8 mouse cellular contexts compared by ENCODE assay signal in genomic region chr7:25753643-25754438, GRCm38 (mm10). TPM values are rescaled to one million over a fixed set of nuclear protein-coding genes. Genes with fewer than 3 reads are reported as not detected.
DNase-seq lines count a peak whose midpoint lies in the region; ATAC-seq and TF ChIP-seq lines count a peak whose summit lies in the region.

No protein-coding gene starts in this region.

- peaks cover 55% of the 10 kb centered on the region for H3K79me2 ChIP-seq in C2C12 (ENCODE audit: control insufficient read depth, insufficient read depth)

- DNase-seq in heart, adult 18-20 months: no peak
- DNase-seq in c-Kit-negative CD71-positive TER-119-positive erythroid progenitor cells, embryonic 14.5 days (ENCODE audit: low read depth, low spot score): peak; percentile 27
- DNase-seq in heart, postnatal 0 days (ENCODE audit: low spot score): no peak
- no peak for DNase-seq in layer of hippocampus, adult 9-10 months (ENCODE audit: low spot score)

- H3K79me3 ChIP-seq in C2C12 (ENCODE audit: low read depth): peaks cover 40% of the 10 kb centered on the region

- peaks cover 20% of the 10 kb centered on the region for H3K36me3 ChIP-seq in heart, embryonic 11.5 days (ENCODE audit: control insufficient read depth, insufficient read depth, low read length)
- peaks cover 50% of the 10 kb centered on the region for H3K36me3 ChIP-seq in C2C12 (ENCODE audit: control insufficient read depth, insufficient read depth)
- H3K36me3 ChIP-seq in heart, postnatal 0 days (replicated peaks; ENCODE audit: control insufficient read depth, insufficient read depth, low read length): peaks cover 22% of the 10 kb centered on the region
- H3K36me3 ChIP-seq in limb, embryonic 15.5 days: peaks cover 44% of the 10 kb centered on the region
- peaks cover 17% of the 10 kb centered on the region for H3K36me3 ChIP-seq in neural tube, embryonic 14.5 days (ENCODE audit: control insufficient read depth, insufficient read depth, low read length)

- no peaks in the 10 kb centered on the region for H3K27me3 ChIP-seq in heart, embryonic 11.5 days (ENCODE audit: control insufficient read depth, insufficient read depth, low read length)
- no peaks in the 10 kb centered on the region for H3K27me3 ChIP-seq in C2C12 (ENCODE audit: control insufficient read depth, insufficient read depth, insufficient read length)
- no peaks in the 10 kb centered on the region for H3K27me3 ChIP-seq in heart, postnatal 0 days (ENCODE audit: control insufficient read depth, insufficient read depth, low read length)
- H3K27me3 ChIP-seq in limb, embryonic 15.5 days: no peaks in the 10 kb centered on the region
- no peaks in the 10 kb centered on the region for H3K27me3 ChIP-seq in neural tube, embryonic 14.5 days (ENCODE audit: control insufficient read depth, insufficient read depth, low read length)

- no peak for TF ChIP-seq CTCF in C2C12 (IDR thresholded peaks at IDR 0.05; ENCODE audit: control insufficient read depth, insufficient read depth, insufficient read length)
- no peak for TF ChIP-seq CTCF in heart, postnatal 0 days (IDR thresholded peaks at IDR 0.05; ENCODE audit: low read depth)

- peak overlapping the region; percentile 91 for H3ac ChIP-seq in C2C12 (ENCODE audit: control insufficient read depth, insufficient read length, low read depth)

- H3K9me3 ChIP-seq in heart, embryonic 11.5 days (replicated peaks; ENCODE audit: control insufficient read depth, low read length): no peaks in the 10 kb centered on the region
- no peaks in the 10 kb centered on the region for H3K9me3 ChIP-seq in heart, postnatal 0 days (replicated peaks; ENCODE audit: control insufficient read depth, low read length)
- H3K9me3 ChIP-seq in limb, embryonic 15.5 days: no peaks in the 10 kb centered on the region
- H3K9me3 ChIP-seq in neural tube, embryonic 14.5 days (ENCODE audit: control insufficient read depth, low read length): no peaks in the 10 kb centered on the region

- peak overlapping the region; percentile 96 for H3K9ac ChIP-seq in heart, embryonic 11.5 days (ENCODE audit: low read depth, low read length)
- H3K9ac ChIP-seq in heart, postnatal 0 days (replicated peaks; ENCODE audit: low read depth, low read length): peak overlapping the region; percentile 96
- peak overlapping the region; percentile 98 for H3K9ac ChIP-seq in limb, embryonic 15.5 days
- H3K9ac ChIP-seq in neural tube, embryonic 14.5 days (replicated peaks; ENCODE audit: low read depth, low read length): peak overlapping the region; percentile 96

- peak overlapping the region; percentile 93 for H3K4me3 ChIP-seq in heart, embryonic 11.5 days (ENCODE audit: low read depth, low read length)
- peak overlapping the region; percentile 83 for H3K4me3 ChIP-seq in C2C12 (ENCODE audit: insufficient read depth, poor library complexity, severe bottlenecking)
- H3K4me3 ChIP-seq in heart, postnatal 0 days (ENCODE audit: low read depth, low read length): peak overlapping the region; percentile 78
- peak overlapping the region; percentile 91 for H3K4me3 ChIP-seq in limb, embryonic 15.5 days
- peak overlapping the region; percentile 96 for H3K4me3 ChIP-seq in neural tube, embryonic 14.5 days (ENCODE audit: low read depth, low read length)

- peak overlapping the region; percentile 88 for H3K4me2 ChIP-seq in heart, embryonic 11.5 days
- peak overlapping the region; percentile 95 for H3K4me2 ChIP-seq in heart, postnatal 0 days (ENCODE audit: low read depth, low read length)
- H3K4me2 ChIP-seq in limb, embryonic 15.5 days: peak overlapping the region; percentile 83
- H3K4me2 ChIP-seq in neural tube, embryonic 14.5 days (ENCODE audit: low read depth, low read length): peak overlapping the region; percentile 99

- H3K4me1 ChIP-seq in heart, embryonic 11.5 days (ENCODE audit: control insufficient read depth, insufficient read depth, low read length): peaks cover 16% of the 10 kb centered on the region
- H3K4me1 ChIP-seq in heart, postnatal 0 days (ENCODE audit: control insufficient read depth, insufficient read depth): peaks cover 15% of the 10 kb centered on the region
- H3K4me1 ChIP-seq in limb, embryonic 15.5 days: peaks cover 16% of the 10 kb centered on the region
- peaks cover 19% of the 10 kb centered on the region for H3K4me1 ChIP-seq in neural tube, embryonic 14.5 days (ENCODE audit: control insufficient read depth, insufficient read depth, low read length)

- no peak for ATAC-seq in heart, embryonic 11.5 days (replicated peaks; ENCODE audit: insufficient number of reproducible peaks, low FRiP score, low TSS enrichment)
- ATAC-seq in heart, postnatal 0 days (ENCODE audit: insufficient read depth, low read depth): peak; percentile 4
- ATAC-seq in limb, embryonic 15.5 days (ENCODE audit: insufficient number of reproducible peaks, low FRiP score, low TSS enrichment, low read depth): no peak
- no peak; the same call in 1 of the 2 replicates for ATAC-seq in neural tube, embryonic 14.5 days (ENCODE audit: low read depth)

- H3K27ac ChIP-seq in heart, embryonic 11.5 days (ENCODE audit: low read depth, low read length): peak overlapping the region; percentile 90
- H3K27ac ChIP-seq in heart, postnatal 0 days (ENCODE audit: low read depth): peak overlapping the region; percentile 99
- peak overlapping the region; percentile 99 for H3K27ac ChIP-seq in limb, embryonic 15.5 days
- peak overlapping the region; percentile 95 for H3K27ac ChIP-seq in neural tube, embryonic 14.5 days (ENCODE audit: low read depth, low read length)

- TF ChIP-seq EP300 in heart, postnatal 0 days (IDR thresholded peaks at IDR 0.05; ENCODE audit: low read depth): no peak

- 1% methylated on average over 46 of the region's 46 CpGs for WGBS in heart, embryonic 11.5 days (ENCODE audit: insufficient replicate concordance)
- under 1% methylated on average over 46 of the region's 46 CpGs for WGBS in heart, postnatal 0 days
- under 1% methylated on average over 45 of the region's 46 CpGs for WGBS in limb, embryonic 15.5 days
- whole genome bisulfite sequencing in neural tube, embryonic 14.5 days: under 1% methylated on average over 38 of the region's 46 CpGs

TF ChIP-seq in C2C12, 6 proteins besides CTCF, POLR2A, EP300 and RAD21:
- TF ChIP-seq USF1 (IDR thresholded peaks at IDR 0.05; ENCODE audit: low read depth) (no peak), FOSL1 (IDR thresholded peaks at IDR 0.05; ENCODE audit: insufficient read depth, low read length, poor library complexity, severe bottlenecking) (no peak), MAX (IDR thresholded peaks at IDR 0.05) (no peak), MYOD1 (IDR thresholded peaks at IDR 0.05; ENCODE audit: control insufficient read depth, insufficient read length, low read depth) (no peak), CEBPB (IDR thresholded peaks at IDR 0.05; ENCODE audit: low read depth) (no peak), MYOG (IDR thresholded peaks at IDR 0.05; ENCODE audit: control insufficient read depth, extremely low read depth, insufficient read length) (no peak)

RNA-seq across cellular contexts. Expression of gene Hnrnpul1, which starts 0.7 kb away (rescaled TPM):
- polyA plus RNA-seq in heart, embryonic 11.5 days (2014; fragmentation: Nextera tagmentation; extraction: Ambion mirVana): 47.7 and 53.3 TPM in 2 replicates
- total RNA-seq in heart, adult 18-20 months (2021): 10 to 100 TPM; 70.7 to 71.3 TPM
- 84.0 TPM for polyA plus RNA-seq in C2C12 (2012; fragmentation: generic; extraction: Trizol)
- total RNA-seq in heart, postnatal 0 days (2014; rRNA removed; ENCODE audit: low replicate concordance): 78.5 and 101 TPM in 2 replicates
- 26.8 and 27.7 TPM in 2 replicates for polyA plus RNA-seq in heart, postnatal 0 days (2015; fragmentation: Nextera tagmentation; extraction: Ambion mirVana)
- 46.3 and 53.7 TPM in 2 replicates for polyA plus RNA-seq in limb, embryonic 15.5 days (2015; fragmentation: Nextera tagmentation; extraction: Ambion mirVana)
- 52.9 and 53.0 TPM in 2 replicates for polyA plus RNA-seq in neural tube, embryonic 14.5 days (2014; fragmentation: Nextera tagmentation; extraction: Ambion mirVana)

RNA-seq across cellular contexts. Expression of gene Axl, which starts 34.7 kb away (rescaled TPM):
- polyA plus RNA-seq in heart, embryonic 11.5 days (2014; fragmentation: Nextera tagmentation; extraction: Ambion mirVana): 53.6 and 54.5 TPM in 2 replicates
- 10 to 100 TPM; 52.0 to 57.2 TPM for total RNA-seq in heart, adult 18-20 months (2021)
- 270 TPM for polyA plus RNA-seq in C2C12 (2012; fragmentation: generic; extraction: Trizol)
- 56.5 and 63.8 TPM in 2 replicates for total RNA-seq in heart, postnatal 0 days (2014; rRNA removed; ENCODE audit: low replicate concordance)
- 32.1 and 33.3 TPM in 2 replicates for polyA plus RNA-seq in heart, postnatal 0 days (2015; fragmentation: Nextera tagmentation; extraction: Ambion mirVana)
- polyA plus RNA-seq in limb, embryonic 15.5 days (2015; fragmentation: Nextera tagmentation; extraction: Ambion mirVana): 131 and 133 TPM in 2 replicates
- polyA plus RNA-seq in neural tube, embryonic 14.5 days (2014; fragmentation: Nextera tagmentation; extraction: Ambion mirVana): 13.5 and 26.7 TPM in 2 replicates

RNA-seq across cellular contexts. Expression of gene Ccdc97, which starts 35.0 kb away (rescaled TPM):
- polyA plus RNA-seq in heart, embryonic 11.5 days (2014; fragmentation: Nextera tagmentation; extraction: Ambion mirVana): 25.5 and 25.6 TPM in 2 replicates
- total RNA-seq in heart, adult 18-20 months (2021): 10 to 100 TPM; 55.0 to 56.6 TPM
- 33.2 TPM for polyA plus RNA-seq in C2C12 (2012; fragmentation: generic; extraction: Trizol)
- 11.6 and 31.6 TPM in 2 replicates for total RNA-seq in heart, postnatal 0 days (2014; rRNA removed; ENCODE audit: low replicate concordance)
- polyA plus RNA-seq in heart, postnatal 0 days (2015; fragmentation: Nextera tagmentation; extraction: Ambion mirVana): 13.3 and 14.7 TPM in 2 replicates
- polyA plus RNA-seq in limb, embryonic 15.5 days (2015; fragmentation: Nextera tagmentation; extraction: Ambion mirVana): 23.1 and 23.4 TPM in 2 replicates
- polyA plus RNA-seq in neural tube, embryonic 14.5 days (2014; fragmentation: Nextera tagmentation; extraction: Ambion mirVana): 39.5 and 42.4 TPM in 2 replicates
